Mouse (Mus musculus): ENCODE measurements around the gene Ints3. TPM values are rescaled to one million over a fixed set of nuclear protein-coding genes. Genes with fewer than 3 reads are reported as not detected.

Gene Ints3
- polyA plus RNA-seq, 1 experiment, result not detected

DNA sequence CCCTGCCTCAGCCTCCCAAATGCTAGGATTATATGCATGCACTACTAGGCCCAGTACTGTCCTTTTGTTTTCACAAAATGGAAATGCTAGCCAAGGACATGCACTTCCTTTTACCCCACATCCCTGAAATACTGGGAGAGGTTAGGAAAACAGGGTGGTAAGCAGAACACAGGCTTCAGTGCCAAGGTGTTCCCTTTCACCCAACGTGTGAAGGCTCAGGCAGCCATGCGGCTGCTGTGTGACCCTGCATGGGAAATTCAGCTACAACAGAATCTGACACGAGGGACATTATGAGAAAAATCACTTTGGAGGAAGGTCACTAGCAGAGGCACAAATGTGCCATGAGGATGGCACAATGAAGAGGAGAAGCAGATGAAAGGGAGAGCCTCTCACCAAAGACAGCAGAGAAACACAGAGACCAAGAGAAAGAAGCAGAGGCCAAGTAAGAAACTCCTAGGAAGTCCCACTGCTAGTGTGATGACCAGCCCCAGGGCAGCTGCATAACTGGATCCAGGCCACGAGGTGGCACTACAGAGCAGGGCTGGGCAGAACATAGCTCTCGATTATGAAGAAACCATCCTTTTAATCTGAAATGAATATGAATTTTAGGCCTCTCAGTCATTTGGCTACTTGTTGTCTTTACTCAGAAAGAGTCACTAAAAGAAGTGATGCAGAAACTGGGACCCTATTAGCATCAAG lies 21.0 kb downstream of the Ints3 start:
- WGBS, result 41% methylated on average over 5 of the region's 5 CpGs
- 0 out of 2 replicates have a peak, but pooled peaks have one; percentile 44 for TF ChIP-seq CTCF (IDR thresholded peaks at IDR 0.05; ENCODE audit: insufficient read depth, low read depth, low read length)
- no peak for TF ChIP-seq POLR2A (IDR thresholded peaks at IDR 0.05; ENCODE audit: insufficient read depth, low read depth, low read length)
- no peak overlapping the region for H3K27ac ChIP-seq (ENCODE audit: insufficient read depth, low read depth, low read length)
- no peaks in the 10 kb centered on the region for H3K4me1 ChIP-seq (ENCODE audit: control insufficient read depth, insufficient read depth, low read length)
- H3K4me3 ChIP-seq (ENCODE audit: insufficient read depth, low read depth, low read length), result no peak overlapping the region

- no peak overlapping the region for H3K27ac ChIP-seq (ENCODE audit: insufficient read depth, low read depth, low read length)
- no peaks in the 10 kb centered on the region for H3K4me1 ChIP-seq (ENCODE audit: control insufficient read depth, insufficient read depth, low read length)
- H3K4me3 ChIP-seq (ENCODE audit: insufficient read depth, low read depth, low read length), result no peak overlapping the region
- no peak for TF ChIP-seq CTCF (IDR thresholded peaks at IDR 0.05; ENCODE audit: insufficient read depth, low read depth, low read length)
- no peak for TF ChIP-seq POLR2A (IDR thresholded peaks at IDR 0.05; ENCODE audit: insufficient read depth, low read depth, low read length)
- WGBS, result 91% methylated on average over 3 of the region's 3 CpGs
Measured at GRCm38 (mm10) chr3:90408721-90409120, 24.7 kb downstream of the Ints3 start.

DNA sequence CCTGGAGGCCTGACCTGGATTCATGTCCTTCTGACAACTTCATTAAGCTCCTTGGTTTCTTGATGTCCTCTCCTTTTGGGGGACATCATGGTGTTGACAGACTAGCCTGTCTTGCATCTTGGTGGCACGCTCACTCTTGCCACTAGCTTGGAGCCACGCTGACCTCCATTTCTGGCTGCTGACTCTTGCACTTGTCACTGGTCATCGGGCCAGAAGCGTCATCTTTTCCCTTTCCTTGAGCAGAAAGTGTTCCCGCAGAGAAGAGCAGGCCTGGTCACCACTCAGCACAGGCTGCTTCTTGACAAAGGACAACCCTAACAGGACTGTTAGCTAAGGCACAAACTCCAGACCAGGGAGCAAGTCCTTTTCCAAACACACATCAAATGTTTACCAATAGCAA lies 27.0 kb downstream of the Ints3 start:
- Histone ChIP-seq H3K27ac (ENCODE audit: insufficient read depth, low read depth, low read length) (no peak overlapping the region), H3K4me1 (ENCODE audit: control insufficient read depth, insufficient read depth, low read length) (no peaks in the 10 kb centered on the region), H3K4me3 (ENCODE audit: insufficient read depth, low read depth, low read length) (no peak overlapping the region)
- TF ChIP-seq CTCF (IDR thresholded peaks at IDR 0.05; ENCODE audit: insufficient read depth, low read depth, low read length) (no peak), POLR2A (IDR thresholded peaks at IDR 0.05; ENCODE audit: insufficient read depth, low read depth, low read length) (no peak)
- 95% methylated on average over 5 of the region's 5 CpGs for WGBS

DNA sequence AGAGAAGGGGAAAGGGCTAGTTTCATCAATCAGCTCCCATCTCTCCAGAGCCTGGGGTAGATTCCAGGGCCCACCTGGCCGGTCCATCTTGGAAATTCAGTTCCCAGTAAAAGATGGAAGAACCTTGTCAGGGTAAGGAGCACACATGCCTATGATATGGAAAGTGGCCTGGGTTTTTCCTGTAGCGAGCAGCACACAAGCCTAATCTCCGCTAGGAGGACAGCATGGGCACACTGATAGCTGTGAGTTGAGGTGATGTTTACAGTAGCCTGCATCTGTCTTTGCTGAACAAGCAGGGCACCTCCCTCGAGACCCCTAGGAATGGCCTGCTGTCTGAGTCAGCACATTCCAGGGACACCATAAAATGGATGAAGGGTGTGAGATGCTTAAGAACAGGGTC lies 28.8 kb downstream of the Ints3 start:
- Histone ChIP-seq H3K4me1 (ENCODE audit: control insufficient read depth, insufficient read depth, low read length) (no peaks in the 10 kb centered on the region), H3K27ac (ENCODE audit: insufficient read depth, low read depth, low read length) (no peak overlapping the region), H3K4me3 (ENCODE audit: insufficient read depth, low read depth, low read length) (no peak overlapping the region)
- 89% methylated on average over 4 of the region's 4 CpGs for WGBS
- no peak for TF ChIP-seq CTCF (IDR thresholded peaks at IDR 0.05; ENCODE audit: insufficient read depth, low read depth, low read length)

- whole genome bisulfite sequencing, result 96% methylated on average over 3 of the region's 3 CpGs
- TF ChIP-seq POLR2A (IDR thresholded peaks at IDR 0.05; ENCODE audit: insufficient read depth, low read depth, low read length), result no peak
- TF ChIP-seq CTCF (IDR thresholded peaks at IDR 0.05; ENCODE audit: insufficient read depth, low read depth, low read length), result no peak
- Histone ChIP-seq H3K4me1 (ENCODE audit: control insufficient read depth, insufficient read depth, low read length) (no peaks in the 10 kb centered on the region), H3K27ac (ENCODE audit: insufficient read depth, low read depth, low read length) (no peak overlapping the region), H3K4me3 (ENCODE audit: insufficient read depth, low read depth, low read length) (no peak overlapping the region)
Measured at GRCm38 (mm10) chr3:90404121-90404520, 29.3 kb downstream of the Ints3 start.

DNA sequence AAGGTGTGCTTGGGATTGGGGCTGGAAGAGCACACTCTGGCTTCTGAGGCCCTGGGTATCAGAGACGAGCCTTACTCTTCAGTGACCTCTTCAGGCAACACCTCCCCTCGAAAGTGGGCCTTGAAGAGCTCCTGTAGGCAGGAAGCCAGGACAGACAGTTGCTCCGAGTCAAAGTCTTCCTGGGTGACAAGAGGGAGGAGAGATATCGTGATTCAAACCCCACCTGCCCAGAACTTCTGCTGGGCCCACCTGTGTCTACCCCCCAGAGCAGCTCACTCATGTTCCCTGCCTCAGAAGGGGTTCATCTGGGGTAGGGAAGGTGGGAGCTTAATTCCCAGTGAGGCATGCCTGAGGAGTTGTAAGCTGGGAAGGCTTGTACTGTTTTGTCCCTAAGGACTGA lies 32.4 kb downstream of the Ints3 start:
- 79% methylated on average over 4 of the region's 4 CpGs for WGBS
- no peak overlapping the region for H3K27ac ChIP-seq (ENCODE audit: insufficient read depth, low read depth, low read length)
- H3K4me1 ChIP-seq (ENCODE audit: control insufficient read depth, insufficient read depth, low read length), result no peaks in the 10 kb centered on the region
- no peak overlapping the region for H3K4me3 ChIP-seq (ENCODE audit: insufficient read depth, low read depth, low read length)
- TF ChIP-seq CTCF (IDR thresholded peaks at IDR 0.05; ENCODE audit: insufficient read depth, low read depth, low read length) (no peak), POLR2A (IDR thresholded peaks at IDR 0.05; ENCODE audit: insufficient read depth, low read depth, low read length) (no peak)

DNA sequence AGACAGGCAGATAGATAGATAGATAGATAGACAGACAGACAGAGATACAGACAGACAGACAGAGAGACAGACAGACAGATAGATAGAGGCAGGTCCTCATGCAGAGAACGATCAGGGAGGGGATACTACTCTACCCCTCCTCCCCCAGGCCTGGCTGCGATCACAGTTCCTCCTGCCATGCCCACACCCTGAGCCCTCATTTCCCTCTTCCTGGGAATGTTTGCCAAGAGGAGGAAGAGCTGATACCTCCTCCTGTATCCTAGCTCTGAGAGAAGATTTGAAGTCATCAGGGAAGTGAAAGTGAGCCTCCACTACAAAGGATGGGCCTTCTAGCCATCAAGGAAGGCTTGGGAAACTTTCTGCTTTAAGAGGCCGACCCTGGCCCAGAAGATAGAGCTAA lies 37.8 kb downstream of the Ints3 start:
- WGBS, result 79% methylated on average over 3 of the region's 3 CpGs

GRCm38 (mm10) chr3:90392661-90393060 lies 40.8 kb downstream of the Ints3 start:
- no peak overlapping the region for H3K27ac ChIP-seq (ENCODE audit: insufficient read depth, low read depth, low read length)

More for the DNA sequence above, 37.8 kb downstream of the Ints3 start:
- peaks cover 6% of the 10 kb centered on the region for H3K4me1 ChIP-seq (ENCODE audit: control insufficient read depth, insufficient read depth, low read length)
- no peak overlapping the region for H3K27ac ChIP-seq (ENCODE audit: insufficient read depth, low read depth, low read length)
- TF ChIP-seq CTCF (IDR thresholded peaks at IDR 0.05; ENCODE audit: insufficient read depth, low read depth, low read length) (no peak), POLR2A (IDR thresholded peaks at IDR 0.05; ENCODE audit: insufficient read depth, low read depth, low read length) (no peak)
- H3K4me3 ChIP-seq (ENCODE audit: insufficient read depth, low read depth, low read length), result no peak overlapping the region

GRCm38 (mm10) chr3:90391941-90392340 lies 41.5 kb downstream of the Ints3 start:
- no peak overlapping the region for H3K27ac ChIP-seq (ENCODE audit: insufficient read depth, low read depth, low read length)
- H3K4me3 ChIP-seq (ENCODE audit: insufficient read depth, low read depth, low read length), result no peak overlapping the region
- WGBS, result 84% methylated on average over 8 of the region's 8 CpGs
- TF ChIP-seq CTCF (IDR thresholded peaks at IDR 0.05; ENCODE audit: insufficient read depth, low read depth, low read length) (no peak), POLR2A (IDR thresholded peaks at IDR 0.05; ENCODE audit: insufficient read depth, low read depth, low read length) (no peak)
- peaks cover 24% of the 10 kb centered on the region for H3K4me1 ChIP-seq (ENCODE audit: control insufficient read depth, insufficient read depth, low read length)

More at GRCm38 (mm10) chr3:90392661-90393060, 40.8 kb downstream of the Ints3 start:
- WGBS, result 85% methylated on average over 3 of the region's 3 CpGs
- TF ChIP-seq CTCF (IDR thresholded peaks at IDR 0.05; ENCODE audit: insufficient read depth, low read depth, low read length) (no peak), POLR2A (IDR thresholded peaks at IDR 0.05; ENCODE audit: insufficient read depth, low read depth, low read length) (no peak)
- no peak overlapping the region for H3K4me3 ChIP-seq (ENCODE audit: insufficient read depth, low read depth, low read length)
- peaks cover 24% of the 10 kb centered on the region for H3K4me1 ChIP-seq (ENCODE audit: control insufficient read depth, insufficient read depth, low read length)
